Mouse (Mus musculus): Measurements from ENCODE around the gene Pwwp2b.

DNA sequence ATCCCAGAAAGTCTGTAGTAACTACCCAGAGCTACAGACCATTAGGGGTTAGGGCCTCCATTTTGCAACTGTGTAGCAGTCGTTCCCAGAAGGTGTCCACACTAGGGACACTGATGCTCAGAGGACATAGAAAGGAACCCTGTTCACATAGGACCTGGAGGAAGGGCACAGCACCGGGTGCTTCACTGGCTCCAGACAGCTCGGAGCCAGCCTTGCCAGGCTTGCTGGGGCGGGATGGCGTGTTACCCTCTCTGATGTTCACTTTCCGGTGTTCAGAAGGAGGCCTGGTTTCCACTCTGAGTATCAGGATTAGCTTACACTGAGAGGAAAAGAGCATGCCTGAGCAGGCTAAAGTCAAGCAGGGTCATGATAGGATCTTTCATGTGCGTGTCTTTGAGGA is 32.3 kb upstream of the Pwwp2b start:
- TF ChIP-seq CTCF (IDR thresholded peaks at IDR 0.05): no peak
- TF ChIP-seq EP300 (IDR thresholded peaks at IDR 0.05): no peak
